Mouse (Mus musculus): ENCODE measurements around the gene Pdpk1. TPM values are rescaled to one million over a fixed set of nuclear protein-coding genes. Genes with fewer than 3 reads are reported as not detected.
"Not testable (repeated sequence)": the region's sequence is repeated elsewhere in the genome, so short reads cannot be mapped to it uniquely, and the experiment has no call there.

Gene Pdpk1
- total RNA-seq, 2 experiments from 2014 or later, result 54.4 to 57.5 TPM

DNA sequence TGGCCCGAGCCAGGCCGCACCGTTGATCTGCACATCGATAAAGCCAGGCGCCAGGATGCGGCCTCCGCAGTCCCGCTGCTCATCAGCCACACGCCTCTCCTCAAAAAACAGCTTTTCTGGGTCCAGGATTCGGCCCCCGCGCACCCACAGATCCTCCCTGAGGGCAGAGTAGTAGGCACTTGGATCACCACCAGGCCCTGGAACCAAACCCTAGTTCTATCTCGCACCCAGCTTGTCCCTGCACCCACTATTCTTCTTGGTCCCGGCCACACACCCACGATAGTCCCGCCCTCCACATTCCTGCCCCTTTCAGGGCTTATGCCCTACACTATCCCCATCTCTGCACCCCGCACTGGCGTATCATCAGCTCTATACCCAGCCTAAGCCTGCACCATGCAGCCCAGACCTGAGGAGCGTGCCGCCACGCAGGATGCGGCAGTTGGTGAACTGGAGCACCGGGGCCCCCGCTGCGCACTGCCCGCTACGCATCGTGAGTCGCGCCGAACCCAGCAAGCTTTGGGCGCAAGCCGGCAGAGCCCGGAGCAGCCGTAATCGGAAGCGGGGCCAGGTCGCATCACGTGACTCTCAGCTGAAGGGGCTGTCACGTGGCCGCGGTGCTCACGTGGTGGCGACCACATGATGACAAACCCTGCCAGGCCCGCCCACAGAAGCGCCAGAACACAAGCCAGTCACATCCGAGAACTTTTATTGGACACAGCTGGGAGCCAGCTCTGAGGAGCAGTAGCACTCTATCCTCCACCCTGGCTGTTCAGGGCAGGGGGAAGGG, 12.6 kb upstream of the Pdpk1 start, which contains the start of gene Amdhd2:
Gene Amdhd2 (minus strand): TSS at position 591 of the 787 bp plus-strand sequence.
- DNase-seq (ENCODE audit: low spot score in 2 of 2), result peak; percentile 95 to 96

DNA sequence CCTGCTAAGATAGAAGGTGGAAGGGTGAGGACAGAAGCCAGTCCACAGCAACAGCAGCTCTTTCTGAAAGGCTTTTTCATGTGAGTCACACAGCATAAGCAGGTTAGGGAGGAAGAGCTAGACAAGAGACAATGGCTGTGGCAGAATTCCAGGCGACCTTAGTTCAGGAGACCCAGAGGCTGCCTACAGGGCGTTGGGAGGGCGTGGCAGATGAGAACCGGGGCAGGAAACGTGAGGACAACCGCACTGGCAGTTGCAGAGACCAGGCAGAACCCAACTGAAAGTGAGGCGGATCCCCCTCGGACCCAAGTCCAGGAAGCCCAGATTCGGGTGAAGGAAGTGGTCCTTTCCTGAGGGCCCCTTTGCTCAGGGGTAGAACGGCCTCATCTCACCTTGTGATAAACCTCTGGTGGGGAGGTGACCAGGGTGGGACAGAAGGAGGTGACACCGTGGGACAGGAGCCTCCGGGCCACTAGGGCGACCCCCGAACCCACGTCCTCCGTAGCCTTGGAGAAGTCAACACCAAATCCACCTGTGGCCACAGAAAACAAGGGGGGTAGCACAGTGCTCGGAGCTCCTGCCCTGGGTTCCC, 12.0 kb upstream of the Pdpk1 start:
- no peak for DNase-seq (ENCODE audit: low spot score in 2 of 2)

DNA sequence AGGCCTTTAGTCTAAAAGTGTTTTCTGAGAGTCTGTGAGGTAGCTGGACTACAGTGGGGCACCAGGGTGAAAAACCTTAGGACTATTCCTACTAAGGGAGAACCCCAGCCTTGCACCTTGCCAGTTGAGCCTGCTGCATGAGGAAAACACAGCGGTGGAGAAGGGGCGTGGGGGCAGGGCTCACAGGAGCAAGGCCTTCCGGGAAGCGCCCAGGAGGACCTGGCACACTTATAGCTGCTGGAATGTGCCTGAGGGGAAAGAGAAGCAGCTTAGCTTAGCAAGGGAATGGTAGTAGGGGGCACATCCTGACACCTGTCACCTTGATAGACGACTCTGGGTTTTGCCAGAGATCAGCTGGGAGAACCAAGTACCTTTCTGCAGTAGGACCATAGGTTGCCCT, 10.7 kb upstream of the Pdpk1 start:
- DNase-seq (ENCODE audit: low spot score in 2 of 2), result no peak

DNA sequence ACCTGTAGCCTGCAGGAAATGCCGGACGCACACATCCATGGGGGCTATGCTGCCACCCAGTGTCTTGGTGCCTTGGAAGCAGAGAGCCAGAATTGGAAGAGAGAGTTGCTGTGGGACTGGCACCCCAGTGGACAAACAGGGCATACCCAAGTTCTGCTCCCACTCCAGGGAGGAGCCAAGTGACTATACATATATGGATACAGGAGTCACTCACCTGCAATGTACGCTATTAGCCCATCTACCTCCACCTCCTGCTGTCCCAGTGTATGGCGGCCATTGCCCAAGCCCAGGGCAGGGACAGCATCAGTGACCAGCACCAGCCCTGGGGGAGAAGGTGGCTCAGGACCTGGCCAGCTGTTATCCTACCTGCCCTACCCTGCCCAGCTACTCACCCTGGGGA, 6.8 kb upstream of the Pdpk1 start:
- no peak for DNase-seq (ENCODE audit: low spot score in 2 of 2)

DNA sequence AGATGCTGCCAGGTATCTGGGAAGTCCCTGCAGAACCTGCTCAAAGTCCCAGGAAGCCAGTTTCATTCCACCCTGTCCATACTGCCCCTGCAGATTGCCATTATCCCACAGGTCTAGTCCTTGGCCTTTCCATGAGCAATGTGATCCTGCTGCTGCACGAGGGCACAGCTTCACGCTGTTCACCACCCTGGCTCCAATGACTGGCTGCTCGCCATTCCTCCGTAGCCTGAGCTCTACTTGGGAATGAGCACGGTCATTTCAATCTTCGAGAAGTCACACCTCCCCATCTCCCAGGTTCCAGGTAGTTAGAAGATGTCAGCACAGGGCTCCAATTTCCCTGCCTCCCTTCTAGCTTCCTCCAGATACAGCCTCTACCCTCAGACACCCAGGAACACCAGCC, 6.4 kb upstream of the Pdpk1 start:
- DNase-seq (ENCODE audit: low spot score in 2 of 2), result no peak

DNA sequence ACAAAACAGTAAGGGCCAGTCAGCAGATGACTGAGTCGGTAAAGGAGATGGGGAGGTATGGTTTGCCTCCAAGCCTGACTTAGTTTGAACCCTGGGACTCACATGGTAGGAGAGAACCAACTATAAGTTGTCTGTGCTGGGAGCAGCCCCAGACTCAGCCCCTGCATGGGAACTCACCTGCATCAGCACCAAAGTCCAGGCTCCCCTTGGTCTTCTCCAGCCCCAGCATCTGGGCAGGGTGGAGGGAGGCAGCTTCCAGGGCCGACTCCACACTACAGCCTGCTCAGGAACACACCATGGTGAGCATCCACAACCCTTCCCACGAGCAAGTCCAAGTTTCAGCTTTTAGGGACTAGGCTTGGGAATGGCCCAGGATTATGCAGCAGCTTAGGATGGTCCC, 5.7 kb upstream of the Pdpk1 start:
- DNase-seq (ENCODE audit: low spot score in 2 of 2), result no peak

DNA sequence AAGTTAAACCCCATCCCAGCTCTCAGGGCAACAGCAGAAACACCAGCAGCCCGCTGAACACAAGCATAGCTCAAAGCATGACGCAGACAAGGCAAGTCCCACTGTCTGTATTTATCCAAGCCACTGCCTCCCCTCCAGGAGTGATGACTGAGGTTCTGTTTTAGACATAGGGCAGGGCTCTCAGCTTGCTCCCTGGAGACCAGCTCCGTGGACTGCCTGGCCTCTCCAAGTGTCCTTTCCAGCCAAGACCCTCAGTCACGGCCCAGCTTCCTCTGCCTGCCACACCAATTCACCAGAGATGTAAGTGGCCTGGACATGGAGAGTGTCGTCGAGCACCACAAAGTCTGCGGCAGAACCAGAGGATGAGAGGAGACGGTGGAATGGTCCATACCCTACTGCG, 5.0 kb upstream of the Pdpk1 start:
- no peak for DNase-seq (ENCODE audit: low spot score in 2 of 2)

DNA sequence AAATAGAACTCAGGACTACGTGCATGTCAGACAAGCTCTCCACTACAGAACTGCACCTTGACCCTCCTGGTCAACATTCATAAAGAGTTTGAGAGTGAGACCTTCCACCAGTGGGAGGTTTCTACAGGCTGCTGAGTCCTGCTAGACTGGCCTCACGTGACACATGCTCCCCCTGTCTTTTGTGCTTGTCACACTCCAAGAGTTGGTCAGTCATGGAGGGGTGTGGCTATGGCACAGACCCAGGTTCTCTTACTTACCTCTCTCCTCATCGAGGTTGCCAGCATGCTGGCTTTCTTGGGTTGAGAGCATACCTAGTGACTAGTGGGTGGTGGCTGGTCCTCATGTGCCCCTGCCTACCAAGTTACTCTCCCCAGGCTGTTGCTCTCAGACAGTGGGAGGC, 3.7 kb upstream of the Pdpk1 start:
- no peak for DNase-seq (ENCODE audit: low spot score in 2 of 2)

DNA sequence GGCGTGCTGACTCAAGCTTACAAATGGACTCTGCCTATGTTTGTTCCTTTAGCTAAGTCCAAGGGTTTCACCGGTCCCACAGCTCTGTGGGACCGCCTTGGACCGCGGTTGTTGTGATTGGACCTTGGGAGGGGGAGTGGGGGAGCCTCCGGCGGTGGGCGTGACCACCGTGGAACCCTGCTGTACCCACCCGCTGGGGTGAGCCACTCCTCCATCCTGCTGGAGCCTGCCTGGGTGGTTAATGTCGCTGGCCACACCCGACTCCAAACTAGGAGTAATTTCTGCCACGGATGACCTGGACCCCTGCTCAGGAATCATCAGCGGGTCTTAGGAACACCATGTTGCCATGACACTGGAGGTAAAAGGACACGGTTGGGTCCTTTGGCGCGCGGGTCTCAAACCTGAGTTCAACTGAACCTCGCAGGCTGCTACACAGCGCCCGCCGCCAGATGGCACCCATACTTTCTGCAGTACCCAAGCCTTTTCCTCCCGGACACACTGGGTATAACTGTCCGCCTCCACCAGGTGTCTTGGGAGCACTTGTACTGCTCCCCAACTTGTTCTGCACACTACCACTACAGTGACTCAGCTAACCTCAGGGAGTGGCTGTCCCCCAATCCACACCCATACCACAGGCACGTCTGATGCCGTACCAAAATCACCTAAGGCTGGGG, 1.3 kb upstream of the Pdpk1 start:
- DNase-seq (ENCODE audit: low spot score in 2 of 2), result peak; percentile 75 to 80

DNA sequence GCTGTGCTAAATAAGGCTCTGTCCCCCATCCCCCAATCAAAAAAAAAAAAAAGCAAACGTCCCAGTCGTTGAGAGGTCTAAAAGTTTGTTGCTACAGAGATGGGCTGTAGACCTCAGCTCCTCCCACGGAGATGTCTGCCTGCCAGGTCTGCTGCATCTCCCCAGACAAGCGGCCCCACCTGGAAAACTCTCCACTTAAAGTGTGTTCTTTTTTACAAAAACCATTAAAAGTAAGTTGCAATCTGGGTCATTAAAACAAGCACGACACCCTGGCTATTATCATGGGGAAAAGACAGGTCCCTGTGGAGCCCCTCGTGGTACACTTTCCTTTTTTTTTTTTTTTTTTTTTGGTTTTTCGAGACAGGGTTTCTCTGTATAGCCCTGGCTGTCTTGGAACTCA, 658 bp upstream of the Pdpk1 start:
- DNase-seq (ENCODE audit: low spot score in 2 of 2), result no peak

DNA sequence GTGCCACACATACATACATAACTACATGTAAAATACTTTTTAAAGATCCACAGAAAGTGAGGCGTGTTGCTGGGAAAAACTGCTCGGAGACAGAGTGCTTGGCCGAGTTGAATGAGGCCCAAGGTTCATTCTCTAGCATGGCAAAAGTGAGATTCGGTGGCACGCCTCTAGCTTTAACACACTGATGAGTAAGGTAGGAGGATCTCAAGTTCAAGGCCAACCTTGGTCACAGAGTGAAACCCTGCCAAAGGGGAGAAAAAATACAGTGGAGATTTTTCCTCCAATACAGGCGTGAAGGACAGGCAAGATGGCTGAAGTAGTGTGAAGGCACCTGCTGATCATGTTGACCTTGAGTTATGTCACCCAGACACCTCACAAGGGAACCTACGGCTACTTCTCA, 1.3 kb downstream of the Pdpk1 start:
- no peak for DNase-seq (ENCODE audit: low spot score in 2 of 2)

DNA sequence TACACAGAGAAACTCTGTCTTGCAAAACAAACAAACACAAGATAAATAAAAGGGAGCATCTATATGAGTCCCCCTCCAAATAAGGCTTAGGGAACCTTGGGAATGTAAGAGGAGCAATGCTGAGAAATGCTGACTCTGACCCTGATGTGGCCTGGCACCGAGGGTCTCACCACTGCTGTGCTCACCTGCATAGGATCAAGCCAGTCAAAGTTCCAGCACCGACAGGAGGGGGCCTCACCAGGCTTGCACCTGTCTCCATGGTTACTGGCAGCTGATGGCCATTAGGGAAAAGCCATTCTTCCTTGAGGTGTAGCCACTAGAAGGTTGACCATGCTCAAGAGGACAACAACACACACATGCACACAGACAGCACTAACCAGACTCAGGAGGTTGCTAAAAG, 7.8 kb downstream of the Pdpk1 start:
- DNase-seq (ENCODE audit: low spot score in 2 of 2), result no peak

DNA sequence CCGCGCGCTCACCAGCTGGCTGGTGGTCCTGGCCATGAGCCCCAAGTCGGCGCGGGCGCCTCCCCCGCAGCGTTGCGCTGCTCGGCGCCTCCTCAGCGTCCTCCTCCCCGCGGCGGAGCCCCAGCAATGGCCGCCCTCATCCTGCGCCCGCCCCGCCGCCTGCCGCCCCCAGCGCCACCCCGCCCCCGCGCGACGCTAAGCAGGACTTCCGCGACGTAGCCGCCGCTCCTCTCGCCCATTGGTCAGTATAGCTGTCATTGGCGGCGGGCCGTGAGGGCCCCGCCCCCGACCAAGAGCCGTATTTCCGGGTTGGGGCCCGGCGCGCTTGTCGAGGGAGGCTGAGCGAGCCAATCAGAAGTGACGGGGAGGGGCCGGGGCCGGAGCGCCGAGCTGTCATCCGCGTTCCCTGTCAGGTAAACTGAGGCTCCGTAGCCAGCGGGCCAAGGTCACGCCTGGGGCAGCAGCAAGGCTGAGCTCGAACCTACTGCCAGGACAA, 9.3 kb downstream of the Pdpk1 start:
- peak; percentile 93 to 95 for DNase-seq (ENCODE audit: low spot score in 2 of 2)

DNA sequence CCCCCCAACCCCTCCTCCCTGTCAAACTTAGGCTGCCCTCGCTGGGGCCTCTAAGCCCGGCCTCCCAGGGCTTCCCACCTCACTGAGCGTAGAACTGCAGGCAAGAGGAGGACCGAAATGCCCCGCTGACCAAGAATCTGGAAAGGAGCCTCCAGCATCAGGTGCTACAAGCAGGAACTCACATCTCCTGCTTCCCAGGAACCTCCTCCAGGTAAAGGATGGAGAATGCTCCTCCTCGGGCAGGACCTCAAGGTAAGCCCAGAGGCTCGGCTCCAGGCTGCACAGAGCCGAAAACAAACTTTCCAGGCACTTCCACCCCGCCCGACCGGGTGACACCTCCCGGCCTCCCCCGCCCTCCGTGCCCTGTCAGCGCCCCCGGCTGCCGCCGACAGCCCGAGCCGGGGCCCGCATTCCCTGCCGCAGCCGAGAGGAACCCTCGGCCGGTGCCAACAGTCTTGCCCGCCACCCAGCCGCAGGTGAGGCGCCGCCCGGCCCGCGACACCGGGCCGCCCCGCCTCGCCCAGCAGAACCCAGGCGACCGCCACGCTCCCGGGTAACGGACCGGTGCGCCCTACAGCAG, 9.8 kb downstream of the Pdpk1 start:
- DNase-seq (ENCODE audit: low spot score in 2 of 2), result no peak

DNA sequence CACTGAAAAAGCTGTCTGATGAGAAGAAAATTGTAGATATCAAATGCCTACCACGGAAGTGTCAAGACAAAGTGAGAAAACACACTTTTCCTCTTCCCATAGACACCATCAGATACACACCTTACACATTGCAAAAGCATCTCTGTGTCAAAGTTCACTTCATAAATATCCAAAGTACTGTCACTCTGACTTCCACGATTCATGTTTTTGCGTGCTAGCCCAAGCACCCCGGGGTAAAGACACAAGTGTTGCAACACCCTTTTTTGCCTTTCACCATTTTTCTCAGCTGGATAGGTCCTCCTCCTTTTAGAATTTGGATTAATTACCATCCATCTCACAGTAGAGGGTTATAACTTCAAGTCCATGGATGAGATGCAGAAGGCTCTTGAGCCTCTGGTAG, 10.8 kb downstream of the Pdpk1 start:
- DNase-seq (ENCODE audit: low spot score in 2 of 2), result no peak

DNA sequence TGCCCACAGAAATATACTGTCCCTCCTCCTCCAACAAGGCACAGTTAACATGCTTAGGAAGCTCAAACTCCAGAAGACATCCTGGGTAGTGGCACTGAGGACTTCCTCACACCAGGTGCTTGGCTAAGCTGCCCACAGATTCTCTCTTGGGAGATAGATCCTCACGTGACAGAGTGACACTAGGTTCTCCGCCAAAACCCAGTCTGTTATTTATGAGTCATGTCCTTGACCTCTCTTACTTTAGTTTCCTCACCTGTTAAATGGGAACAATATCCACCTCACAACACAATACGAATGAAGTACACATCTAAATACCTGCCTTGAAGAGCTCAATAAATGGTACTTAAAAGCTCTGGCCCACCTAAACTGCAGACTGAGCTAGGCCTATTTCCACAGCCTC, 11.5 kb downstream of the Pdpk1 start:
- no peak for DNase-seq (ENCODE audit: low spot score in 2 of 2)

DNA sequence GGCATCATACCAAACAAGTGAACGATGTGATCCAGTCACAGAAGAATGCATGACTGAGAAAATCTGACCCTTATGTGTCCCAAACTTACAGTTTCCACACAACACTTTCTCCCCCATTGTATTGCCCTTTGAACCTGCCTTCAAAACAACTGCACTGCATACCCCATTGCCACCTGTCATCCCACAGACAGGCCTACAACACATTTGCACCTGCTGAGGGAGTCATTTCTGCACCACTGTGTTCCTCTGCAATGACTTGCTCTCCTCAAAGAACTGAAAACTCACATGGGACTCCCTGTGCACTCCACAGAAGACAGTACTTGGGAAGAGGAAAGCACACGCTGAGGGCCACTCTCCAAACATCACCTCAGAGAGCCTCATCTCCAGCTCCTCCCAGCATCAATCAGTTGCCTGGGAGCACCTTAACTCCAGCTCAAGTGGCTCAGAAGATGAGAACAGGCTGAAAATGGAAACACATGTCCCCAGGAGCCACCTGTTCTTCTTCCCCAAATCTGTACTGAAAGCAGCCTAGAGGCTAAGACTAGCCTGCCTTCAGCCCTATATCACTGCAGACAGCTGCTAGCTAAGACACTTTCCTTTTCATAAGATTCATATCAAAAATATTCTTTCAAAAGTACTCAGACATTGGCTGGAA, 13.4 kb downstream of the Pdpk1 start:
- no peak for DNase-seq (ENCODE audit: low spot score in 2 of 2)

DNA sequence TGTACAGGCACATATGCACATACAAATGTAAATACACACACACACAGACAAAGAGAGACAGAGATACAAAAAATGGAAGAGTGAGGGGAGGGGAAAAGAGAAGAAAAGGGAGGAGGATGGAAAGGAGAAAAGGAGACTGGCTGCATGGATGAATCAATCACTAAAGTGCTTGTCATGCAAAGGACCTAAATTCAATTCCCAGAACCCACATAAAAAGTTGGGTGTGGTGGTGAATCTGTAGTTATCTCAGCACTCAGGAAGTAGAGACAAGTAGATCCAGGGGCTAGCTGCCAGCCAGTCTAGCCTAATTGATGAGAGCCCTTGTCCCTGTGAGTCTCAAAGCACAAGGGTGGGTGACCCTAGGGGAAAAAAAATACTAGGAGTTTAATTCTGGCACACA, 16.7 kb downstream of the Pdpk1 start:
- DNase-seq (ENCODE audit: low spot score in 2 of 2), result no peak

DNA sequence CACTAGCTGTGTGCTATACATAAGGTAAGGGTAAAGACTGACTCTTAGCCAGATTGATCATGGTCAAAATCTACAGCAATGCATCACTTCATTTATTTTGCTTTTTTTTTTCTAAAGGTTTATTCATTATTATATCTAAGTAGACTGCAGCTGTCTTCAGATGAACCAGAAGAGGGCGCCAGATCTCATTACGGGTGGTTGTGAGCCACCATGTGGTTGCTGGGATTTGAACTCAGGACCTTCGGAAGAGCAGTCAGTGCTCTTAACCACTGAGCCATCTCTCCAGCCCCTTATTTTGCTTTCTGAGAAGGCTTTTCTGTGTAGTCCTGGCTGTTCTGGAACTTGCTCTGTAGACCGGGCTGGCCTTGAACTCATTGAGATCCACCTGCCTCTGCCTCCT, 17.8 kb downstream of the Pdpk1 start:
- DNase-seq (ENCODE audit: low spot score in 2 of 2), result not testable (repeated sequence)

DNA sequence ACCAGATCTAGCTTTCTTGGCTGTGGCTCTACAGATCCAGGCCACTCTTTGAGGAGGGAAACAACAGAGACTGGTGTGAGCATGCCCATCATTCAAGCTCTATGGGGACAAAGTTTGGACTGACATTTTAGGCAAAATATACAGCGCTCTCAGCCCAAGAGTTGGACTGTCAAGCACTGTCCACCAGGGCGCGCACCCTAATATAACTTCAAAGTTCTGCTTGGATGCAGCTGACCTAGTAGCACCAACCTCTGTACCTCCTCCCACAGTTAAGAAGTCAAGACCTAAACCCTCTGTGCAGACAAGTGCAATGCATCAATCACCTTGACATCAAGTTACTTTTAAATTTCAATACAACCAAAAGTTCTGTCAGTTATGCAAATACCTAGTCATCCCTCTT, 19.2 kb downstream of the Pdpk1 start:
- DNase-seq (ENCODE audit: low spot score in 2 of 2), result no peak

DNA sequence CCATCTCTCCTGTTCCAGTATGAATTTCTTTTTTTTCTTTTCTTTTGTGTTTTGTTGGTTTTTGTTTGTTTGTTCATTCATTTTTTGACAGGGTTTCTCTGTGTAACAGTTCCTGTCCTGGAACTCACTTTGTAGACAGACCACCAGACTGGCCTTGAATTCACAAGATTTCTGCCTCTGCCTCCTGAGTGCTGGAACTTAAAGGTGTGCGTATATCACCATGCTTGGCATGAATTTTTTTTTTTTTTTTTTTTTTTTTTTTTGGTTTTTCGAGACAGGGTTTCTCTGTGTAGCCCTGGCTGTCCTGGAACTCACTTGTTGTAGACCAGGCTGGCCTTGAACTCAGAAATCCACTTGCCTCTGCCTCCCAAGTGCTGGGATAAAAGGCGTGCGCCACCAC, 21.5 kb downstream of the Pdpk1 start:
- DNase-seq (ENCODE audit: low spot score in 2 of 2), result not testable (repeated sequence)

Data from adrenal gland, adult 18-20 months (tissue).